Mouse (Mus musculus) C2C12 (cell line): ENCODE measurements around the gene Emc3.

Experiments used
- CEBPB ChIP-seq: IDR thresholded peaks from one replicate; pipeline ENCODE4 v1.6.1; 2011; ENCODE audit warnings: low read depth, mild to moderate bottlenecking, control low read depth, moderate library complexity
- CTCF ChIP-seq: IDR thresholded peaks from one replicate; pipeline ENCODE4 v1.5.1; 2011; ENCODE audit not compliant: control insufficient read depth, insufficient read depth, insufficient read length
- FOSL1 ChIP-seq: IDR thresholded peaks from one replicate; pipeline ENCODE4 v1.8.0; 2011; ENCODE audit warnings: mild to moderate bottlenecking, low read length; ENCODE audit not compliant: poor library complexity, insufficient read depth, severe bottlenecking
- MAX ChIP-seq: IDR thresholded peaks from one replicate; pipeline ENCODE4 v1.6.1; 2011; ENCODE audit warnings: mild to moderate bottlenecking, control low read depth
- MYOG ChIP-seq: IDR thresholded peaks from one replicate; pipeline ENCODE4 v1.6.1; 2011; ENCODE audit not compliant: control insufficient read depth, insufficient read length; ENCODE audit errors: extremely low read depth
- USF1 ChIP-seq: IDR thresholded peaks from one replicate; pipeline ENCODE4 v1.6.1; 2011; ENCODE audit warnings: low read depth, mild to moderate bottlenecking, control low read depth, moderate library complexity

DNA sequence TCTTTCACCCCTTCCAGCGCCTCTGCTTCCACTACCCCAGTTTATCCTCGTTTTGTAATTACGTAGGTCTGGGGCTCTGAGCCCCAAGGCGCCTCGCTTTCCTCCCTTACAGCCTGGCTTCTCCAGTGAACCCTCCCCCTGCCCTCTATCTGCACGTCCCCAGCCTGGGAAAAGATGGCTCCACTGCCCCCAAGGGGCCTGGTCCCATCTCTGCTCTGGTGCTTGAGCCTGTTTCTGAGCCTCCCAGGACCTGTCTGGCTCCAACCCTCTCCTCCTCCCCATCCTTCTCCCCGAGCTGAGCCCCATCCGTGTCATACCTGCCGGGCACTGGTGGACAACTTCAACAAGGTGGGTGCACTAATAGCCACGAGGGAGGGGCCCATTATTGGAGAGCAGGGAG lies 47.7 kb downstream of the Emc3 start:
- TF ChIP-seq CTCF = no peak
- TF ChIP-seq CEBPB = no peak
- TF ChIP-seq MAX = no peak
- no peak for TF ChIP-seq USF1
- no peak for TF ChIP-seq MYOG
- no peak for TF ChIP-seq FOSL1
